Mouse (Mus musculus): ENCODE data around the gene Sf3a1.
"Not testable (repeated sequence)": the region's sequence is repeated elsewhere in the genome, so short reads cannot be mapped to it uniquely, and the experiment has no call there.

The Sf3a1 gene

GRCm38 (mm10) chr11:4127059-4127458, 33.1 kb upstream of the Sf3a1 start:
- Histone ChIP-seq H3K9me3 (ENCODE audit: low read length) (peaks cover 6% of the 10 kb centered on the region; the same call in 1 of the 2 replicates), H3K4me3 (replicated peaks; ENCODE audit: low read length) (no peak overlapping the region), H3K36me3 (ENCODE audit: insufficient read depth, low read length) (no peaks in the 10 kb centered on the region), H3K4me1 (replicated peaks; ENCODE audit: low read depth, low read length) (peaks cover 46% of the 10 kb centered on the region), H3K27me3 (ENCODE audit: insufficient read depth, low read length) (peaks cover 15% of the 10 kb centered on the region; the same call in 1 of the 2 replicates)
- TF ChIP-seq POU5F1 (IDR thresholded peaks at IDR 0.05; ENCODE audit: borderline replicate concordance, low read length) (no peak), CTCF (conservative IDR thresholded peaks at IDR 0.05; ENCODE audit: low read length) (peak; percentile 63)

- H3K9me3 ChIP-seq (ENCODE audit: low read length); H3K36me3 ChIP-seq (ENCODE audit: insufficient read depth, low read length); H3K4me3 ChIP-seq (replicated peaks; ENCODE audit: low read length): not testable (repeated sequence)
- Histone ChIP-seq H3K4me1 (replicated peaks; ENCODE audit: low read depth, low read length) (peaks cover 31% of the 10 kb centered on the region), H3K27me3 (ENCODE audit: insufficient read depth, low read length) (peaks cover 15% of the 10 kb centered on the region; the same call in 1 of the 2 replicates)
Measured at GRCm38 (mm10) chr11:4128461-4128860, 31.7 kb upstream of the Sf3a1 start.

- no peak overlapping the region for H3K4me3 ChIP-seq (replicated peaks; ENCODE audit: low read length)
- TF ChIP-seq POU5F1 (IDR thresholded peaks at IDR 0.05; ENCODE audit: borderline replicate concordance, low read length) (no peak), CTCF (conservative IDR thresholded peaks at IDR 0.05; ENCODE audit: low read length) (peak; percentile 88)
- H3K9me3 ChIP-seq (ENCODE audit: low read length): no peaks in the 10 kb centered on the region
- H3K27me3 ChIP-seq (ENCODE audit: insufficient read depth, low read length): peaks cover 27% of the 10 kb centered on the region
- peaks cover 21% of the 10 kb centered on the region for H3K36me3 ChIP-seq (ENCODE audit: insufficient read depth, low read length)
- peaks cover 35% of the 10 kb centered on the region for H3K4me1 ChIP-seq (replicated peaks; ENCODE audit: low read depth, low read length)
Measured at GRCm38 (mm10) chr11:4133450-4133849, 26.7 kb upstream of the Sf3a1 start.

- H3K4me3 ChIP-seq (replicated peaks; ENCODE audit: low read length): peak overlapping the region; percentile 92
Measured at GRCm38 (mm10) chr11:4134400-4134799, 25.8 kb upstream of the Sf3a1 start.

GRCm38 (mm10) chr11:4134986-4135935, 24.9 kb upstream of the Sf3a1 start, which contains the start of gene Rnf215:
Rnf215 (plus strand) TSS chr11:4135202.
- peak within 1 kb of the TSS; percentile 92 for H3K4me3 ChIP-seq (replicated peaks; ENCODE audit: low read length)
- peak; percentile 46 for TF ChIP-seq CTCF (conservative IDR thresholded peaks at IDR 0.05; ENCODE audit: low read length)
- no peak for TF ChIP-seq NANOG (IDR thresholded peaks at IDR 0.05; ENCODE audit: borderline replicate concordance, low read length)
- H3K4me1 ChIP-seq (replicated peaks; ENCODE audit: low read depth, low read length): peaks cover 35% of the 10 kb centered on the region
- H3K27me3 ChIP-seq (ENCODE audit: insufficient read depth, low read length): peaks cover 24% of the 10 kb centered on the region
- peaks cover 30% of the 10 kb centered on the region for H3K36me3 ChIP-seq (ENCODE audit: insufficient read depth, low read length)
- H3K9me3 ChIP-seq (ENCODE audit: low read length): no peaks in the 10 kb centered on the region

More at GRCm38 (mm10) chr11:4134400-4134799, 25.8 kb upstream of the Sf3a1 start:
- Histone ChIP-seq H3K27me3 (ENCODE audit: insufficient read depth, low read length) (peaks cover 27% of the 10 kb centered on the region), H3K9me3 (ENCODE audit: low read length) (no peaks in the 10 kb centered on the region), H3K4me1 (replicated peaks; ENCODE audit: low read depth, low read length) (peaks cover 35% of the 10 kb centered on the region), H3K36me3 (ENCODE audit: insufficient read depth, low read length) (peaks cover 23% of the 10 kb centered on the region)
- TF ChIP-seq POU5F1 (IDR thresholded peaks at IDR 0.05; ENCODE audit: borderline replicate concordance, low read length) (no peak), CTCF (conservative IDR thresholded peaks at IDR 0.05; ENCODE audit: low read length) (no peak), NANOG (IDR thresholded peaks at IDR 0.05; ENCODE audit: borderline replicate concordance, low read length) (no peak)

- Histone ChIP-seq H3K27me3 (ENCODE audit: insufficient read depth, low read length) (peaks cover 11% of the 10 kb centered on the region), H3K4me1 (replicated peaks; ENCODE audit: low read depth, low read length) (peaks cover 29% of the 10 kb centered on the region), H3K4me3 (replicated peaks; ENCODE audit: low read length) (no peak overlapping the region), H3K9me3 (ENCODE audit: low read length) (no peaks in the 10 kb centered on the region), H3K36me3 (ENCODE audit: insufficient read depth, low read length) (peaks cover 56% of the 10 kb centered on the region)
- no peak for TF ChIP-seq CTCF (conservative IDR thresholded peaks at IDR 0.05; ENCODE audit: low read length)
- no peak for TF ChIP-seq POU5F1 (IDR thresholded peaks at IDR 0.05; ENCODE audit: borderline replicate concordance, low read length)
- TF ChIP-seq NANOG (IDR thresholded peaks at IDR 0.05; ENCODE audit: borderline replicate concordance, low read length): no peak
Measured at GRCm38 (mm10) chr11:4138964-4139363, 21.2 kb upstream of the Sf3a1 start.

- Histone ChIP-seq H3K4me1 (replicated peaks; ENCODE audit: low read depth, low read length) (peaks cover 32% of the 10 kb centered on the region), H3K9me3 (ENCODE audit: low read length) (no peaks in the 10 kb centered on the region), H3K4me3 (replicated peaks; ENCODE audit: low read length) (no peak overlapping the region), H3K36me3 (ENCODE audit: insufficient read depth, low read length) (peaks cover 54% of the 10 kb centered on the region), H3K27me3 (ENCODE audit: insufficient read depth, low read length) (0 out of 2 replicates have a peak, but pooled peaks cover 1% of the 10 kb centered on the region)
- no peak for TF ChIP-seq POU5F1 (IDR thresholded peaks at IDR 0.05; ENCODE audit: borderline replicate concordance, low read length)
- no peak for TF ChIP-seq CTCF (conservative IDR thresholded peaks at IDR 0.05; ENCODE audit: low read length)
- TF ChIP-seq NANOG (IDR thresholded peaks at IDR 0.05; ENCODE audit: borderline replicate concordance, low read length): no peak
Measured at GRCm38 (mm10) chr11:4141505-4141904, 18.6 kb upstream of the Sf3a1 start.

GRCm38 (mm10) chr11:4142352-4142751, 17.8 kb upstream of the Sf3a1 start:
- Histone ChIP-seq H3K4me1 (replicated peaks; ENCODE audit: low read depth, low read length) (peaks cover 39% of the 10 kb centered on the region), H3K36me3 (ENCODE audit: insufficient read depth, low read length) (peaks cover 46% of the 10 kb centered on the region), H3K9me3 (ENCODE audit: low read length) (no peaks in the 10 kb centered on the region), H3K4me3 (replicated peaks; ENCODE audit: low read length) (no peak overlapping the region), H3K27me3 (ENCODE audit: insufficient read depth, low read length) (no peaks in the 10 kb centered on the region)
- TF ChIP-seq CTCF (conservative IDR thresholded peaks at IDR 0.05; ENCODE audit: low read length): no peak
- TF ChIP-seq NANOG (IDR thresholded peaks at IDR 0.05; ENCODE audit: borderline replicate concordance, low read length): no peak
- no peak for TF ChIP-seq POU5F1 (IDR thresholded peaks at IDR 0.05; ENCODE audit: borderline replicate concordance, low read length)
